Mouse (Mus musculus) kidney, postnatal 10 days (tissue): ENCODE measurements at regions not wholly inside any gene's neighbourhood (a gene's known extent, or its start where the extent isn't known, plus 50 kb on each side); places are given as distances from the start of the nearest gene placed in this dataset.

Source experiments
- DNase-seq: peaks from one replicate; pipeline ENCODE4 v3.0.0; 2021; ENCODE audit warnings: mixed read lengths

DNA sequence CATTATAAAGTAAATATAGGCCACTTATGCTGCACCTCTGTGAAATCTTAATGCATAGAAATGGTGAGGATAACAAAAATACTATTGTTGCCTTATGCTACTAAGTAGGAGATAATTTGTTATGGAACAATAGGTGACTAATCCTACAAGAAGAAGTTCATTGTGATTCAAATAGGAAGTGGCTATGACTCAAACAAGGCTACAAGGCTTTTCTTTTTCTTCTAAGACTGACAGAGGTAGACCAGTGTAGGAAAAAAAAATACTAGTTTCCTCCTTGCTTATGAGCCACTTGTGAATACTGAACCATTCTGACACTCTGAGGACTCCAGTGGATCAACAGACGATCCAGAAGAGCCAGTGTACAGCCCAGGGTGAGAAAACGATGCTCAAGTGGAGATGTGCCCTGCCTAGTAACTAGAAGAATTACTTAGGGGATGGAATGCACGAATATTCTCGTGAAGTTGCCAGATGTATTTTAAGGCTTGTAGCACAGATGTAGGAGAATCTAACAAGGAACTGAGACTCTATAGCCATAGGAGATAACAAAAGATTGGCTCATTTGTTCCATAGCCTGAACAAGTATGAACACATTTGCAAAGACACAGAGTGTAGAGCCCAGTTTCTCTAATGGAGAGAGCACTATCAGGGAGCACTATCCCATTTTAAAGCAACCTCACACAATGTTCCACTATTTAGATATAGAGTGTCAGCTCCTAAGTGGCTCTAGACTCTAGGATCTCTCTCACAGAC lies 60.3 kb downstream of the Fzd1 start:
- DNase-seq, result no peak

DNA sequence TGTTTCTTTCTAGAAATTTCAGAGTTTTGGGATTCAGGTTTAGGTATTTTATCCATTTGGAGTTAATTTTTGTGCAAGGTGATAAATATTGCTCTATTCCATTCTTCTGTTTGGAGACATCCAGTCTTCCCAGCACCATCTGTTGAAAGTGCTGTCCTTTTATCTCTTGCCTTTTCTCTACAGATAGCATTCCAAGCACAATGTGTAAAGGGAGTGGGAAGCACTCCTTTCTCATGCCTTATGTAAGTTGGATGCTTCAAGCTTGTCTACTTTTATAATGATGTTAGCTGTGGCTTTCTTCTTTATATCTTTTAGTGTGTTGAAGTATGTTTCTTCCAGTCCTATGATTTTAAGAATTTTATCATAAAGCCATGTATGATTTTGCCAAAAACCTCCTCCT lies 61.1 kb downstream of the Fzd1 start:
- no peak for DNase-seq

DNA sequence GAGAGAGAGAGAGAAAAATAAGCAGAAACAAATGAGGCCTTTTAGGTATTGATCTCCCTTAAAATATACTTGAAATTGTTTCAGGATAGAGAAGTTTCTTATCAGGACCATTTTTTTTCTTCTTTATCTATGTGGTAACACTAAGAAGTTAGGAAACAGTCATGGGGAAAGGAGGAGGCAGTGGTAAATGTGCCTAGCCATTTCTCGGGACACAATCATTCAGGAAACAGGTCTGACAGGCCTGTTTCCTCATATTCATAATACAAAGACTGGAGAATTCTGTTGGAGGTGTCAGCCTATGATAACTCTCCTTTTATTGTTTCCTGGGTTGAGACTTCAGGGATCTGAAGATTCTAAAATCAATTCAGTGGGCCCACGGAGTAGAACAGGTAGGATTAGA lies 68.7 kb downstream of the Fzd1 start:
- DNase-seq, result no peak

DNA sequence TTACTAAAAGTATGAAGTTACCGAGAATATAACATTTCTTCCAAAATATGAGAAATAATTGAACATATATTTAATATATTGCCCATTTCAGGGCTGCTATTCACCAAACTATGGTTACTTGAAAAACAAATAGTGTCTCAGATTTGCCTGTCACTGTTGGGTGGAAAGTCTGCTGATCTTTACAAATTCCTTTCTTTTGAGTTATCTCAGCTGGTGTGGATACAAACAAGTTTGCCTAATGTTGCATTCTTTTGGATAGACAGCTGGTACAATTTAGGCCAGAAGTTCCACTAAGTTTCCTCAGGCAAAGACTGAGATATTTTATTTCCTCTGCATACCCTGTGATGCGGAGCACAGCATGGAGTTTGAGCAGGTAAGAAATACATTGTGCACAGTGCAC lies 82.5 kb downstream of the Fzd1 start:
- no peak for DNase-seq

DNA sequence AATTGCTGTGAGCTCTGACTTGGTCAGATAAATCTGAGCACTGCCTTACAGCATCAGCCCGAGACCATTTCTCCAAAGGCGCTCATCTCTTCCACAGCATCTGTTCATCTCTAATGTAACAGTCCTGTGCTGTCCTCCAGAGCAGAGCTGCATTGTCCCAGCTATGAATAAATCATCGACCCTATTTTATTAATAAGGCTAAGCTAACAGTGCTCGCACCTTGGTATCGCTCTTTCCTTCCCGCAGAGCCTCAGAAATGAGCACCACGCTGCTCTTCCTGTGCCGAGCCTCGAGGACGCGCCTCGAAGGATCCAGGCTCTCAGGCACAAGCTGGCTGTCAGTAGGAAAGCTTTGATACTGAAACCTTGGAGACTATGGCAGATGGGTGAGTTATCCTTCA lies 91.5 kb downstream of the Fzd1 start:
- DNase-seq, result no peak

DNA sequence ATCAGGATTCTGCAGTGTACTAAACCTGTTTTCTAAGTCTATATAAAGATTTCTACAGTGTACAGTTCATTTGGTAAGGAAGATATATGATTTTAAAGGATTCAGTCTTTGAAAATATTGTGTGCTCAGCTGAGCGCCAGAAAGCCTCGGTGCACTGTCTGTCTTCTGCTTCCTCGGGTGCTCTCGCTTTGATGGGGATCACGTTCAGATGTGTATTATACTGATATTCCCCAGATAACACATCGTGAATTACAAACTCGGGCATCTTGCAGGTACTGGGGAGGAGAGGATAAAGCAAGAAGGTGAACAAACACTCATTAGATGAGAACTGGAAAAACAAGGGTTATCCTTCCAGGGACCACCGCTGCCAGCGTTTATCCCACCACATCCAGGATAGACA lies 91.9 kb downstream of the Fzd1 start:
- DNase-seq, result no peak

DNA sequence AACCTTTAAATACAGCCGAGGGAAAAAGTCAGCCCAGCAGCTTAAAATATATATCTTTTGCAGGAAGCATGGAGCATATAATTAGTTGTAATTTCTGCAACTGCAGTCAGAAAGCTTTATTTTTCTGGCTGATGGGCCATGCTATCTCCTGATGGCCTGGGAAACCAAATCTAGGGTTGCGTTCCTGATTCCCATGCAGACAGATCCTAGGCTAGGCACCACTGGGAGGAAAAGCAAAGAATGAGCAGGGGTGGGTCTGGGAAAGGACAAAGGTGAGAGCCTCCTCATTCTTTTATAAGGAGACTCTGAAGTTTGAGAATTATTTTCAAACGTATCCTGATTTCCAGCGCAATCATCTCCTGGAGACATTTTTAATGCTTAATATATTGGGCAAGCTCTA lies 92.9 kb downstream of the Fzd1 start:
- no peak for DNase-seq

DNA sequence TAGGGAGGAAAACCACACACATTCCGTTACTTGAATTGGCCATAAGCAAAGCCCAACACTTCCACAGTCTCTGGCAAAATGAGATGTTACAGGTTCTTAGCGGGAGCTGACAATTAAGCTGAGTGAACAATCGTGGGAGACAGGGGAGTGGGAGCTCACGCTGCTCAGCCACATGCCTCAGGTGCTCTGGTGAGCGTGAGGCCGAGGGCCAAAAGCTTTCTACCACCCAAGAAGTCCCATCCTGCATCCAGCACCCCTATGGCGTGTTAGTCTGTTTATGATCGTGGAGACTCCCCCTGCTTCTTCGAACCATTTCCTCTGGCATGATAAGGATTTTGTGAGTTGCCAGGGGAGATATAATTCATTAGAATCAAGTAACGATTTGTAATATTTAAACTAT lies 93.3 kb downstream of the Fzd1 start:
- DNase-seq, result no peak

DNA sequence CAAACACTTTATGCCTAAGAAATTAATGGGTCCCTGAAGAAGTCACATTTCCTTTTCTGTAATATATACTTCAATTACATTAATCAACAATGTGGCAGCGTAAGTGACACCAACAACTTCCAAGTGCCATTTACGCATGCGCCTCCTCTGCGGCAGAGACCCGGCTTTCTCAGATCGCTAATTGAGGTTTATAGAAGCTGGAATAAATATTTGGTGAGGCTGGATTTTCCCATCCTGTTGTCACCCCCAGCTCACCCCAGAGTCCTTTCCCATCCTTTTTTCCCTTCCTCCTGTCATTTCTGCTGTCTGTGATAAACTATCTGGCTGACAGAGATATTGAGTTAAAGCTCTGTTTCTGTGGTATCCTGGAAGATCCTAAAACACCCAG lies 95.6 kb downstream of the Fzd1 start:
- DNase-seq, result peak; percentile 49

DNA sequence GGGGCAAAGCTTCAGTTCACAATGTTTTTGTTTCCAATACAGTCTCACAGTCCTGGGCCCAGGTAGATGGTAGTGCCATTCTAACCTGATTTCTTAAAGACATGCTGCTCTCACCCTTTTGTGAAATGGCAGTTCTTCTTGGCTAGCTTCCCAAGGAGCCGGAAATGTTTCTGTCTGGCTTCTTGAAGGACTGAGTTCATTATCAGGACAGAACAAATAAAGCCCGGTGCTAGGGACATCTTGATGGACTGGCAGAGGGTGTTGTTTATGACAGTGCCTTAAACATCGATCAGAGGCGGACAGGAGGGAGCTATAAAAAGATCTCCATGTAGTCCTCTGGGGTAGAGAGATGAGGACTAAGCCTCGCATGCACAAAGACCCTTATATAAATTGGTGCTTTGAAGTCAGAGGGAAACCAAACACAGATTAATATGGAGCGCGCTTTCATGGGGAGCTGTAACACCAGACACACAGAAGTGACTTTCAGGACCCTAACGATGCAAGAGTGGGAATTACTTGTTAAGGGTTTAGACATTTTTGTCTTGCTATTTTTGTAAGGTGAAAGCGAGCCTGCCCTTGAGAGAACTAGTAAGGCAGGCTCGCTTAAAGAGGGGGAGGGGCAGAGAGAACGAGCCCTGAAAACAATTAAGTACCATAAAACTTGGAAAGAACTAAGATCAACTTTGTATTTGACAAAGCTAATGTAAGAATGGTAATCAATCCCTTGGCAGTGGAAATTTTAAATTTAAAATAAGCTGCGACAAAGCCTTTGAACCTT lies 96.2 kb downstream of the Fzd1 start:
- peak; percentile 17 for DNase-seq

DNA sequence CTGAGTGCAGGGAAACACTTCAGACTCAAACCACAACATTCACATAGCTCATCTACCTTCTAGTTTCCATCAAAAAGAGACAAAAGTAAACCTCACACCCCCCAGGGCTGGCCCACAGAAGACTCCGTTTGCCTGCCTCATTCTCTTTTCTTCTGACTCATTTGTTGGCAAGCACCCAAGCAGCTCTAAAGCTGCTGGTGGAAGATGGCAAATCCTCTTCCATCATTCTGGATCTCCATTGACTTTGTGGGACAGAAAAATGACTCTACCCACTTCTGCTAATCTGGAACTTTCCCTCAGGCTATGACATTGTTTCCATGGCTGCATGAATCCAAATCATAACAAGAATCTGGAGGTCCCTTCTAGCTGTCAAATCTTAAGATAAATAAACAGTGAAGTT lies 99.9 kb downstream of the Fzd1 start:
- no peak for DNase-seq

DNA sequence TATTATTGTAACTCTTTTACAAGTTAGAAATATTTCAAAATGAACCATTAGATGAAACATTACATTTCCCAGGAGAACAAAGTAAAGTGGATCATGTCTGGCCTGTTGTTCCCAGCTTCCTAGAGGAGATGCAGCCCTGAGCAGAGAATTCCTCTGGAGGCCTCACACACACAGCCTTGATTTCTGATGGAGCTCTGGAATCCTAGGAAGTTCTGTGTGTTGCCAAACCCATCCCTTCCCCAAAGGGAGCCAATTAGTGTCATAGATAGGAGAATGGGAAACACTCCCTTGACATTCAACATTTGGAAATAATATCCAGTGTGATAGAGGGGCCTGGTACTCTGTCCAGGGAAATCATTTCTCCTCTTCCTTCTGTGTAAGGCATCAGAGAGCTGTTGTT lies 103.6 kb downstream of the Fzd1 start:
- peak; percentile 25 for DNase-seq

DNA sequence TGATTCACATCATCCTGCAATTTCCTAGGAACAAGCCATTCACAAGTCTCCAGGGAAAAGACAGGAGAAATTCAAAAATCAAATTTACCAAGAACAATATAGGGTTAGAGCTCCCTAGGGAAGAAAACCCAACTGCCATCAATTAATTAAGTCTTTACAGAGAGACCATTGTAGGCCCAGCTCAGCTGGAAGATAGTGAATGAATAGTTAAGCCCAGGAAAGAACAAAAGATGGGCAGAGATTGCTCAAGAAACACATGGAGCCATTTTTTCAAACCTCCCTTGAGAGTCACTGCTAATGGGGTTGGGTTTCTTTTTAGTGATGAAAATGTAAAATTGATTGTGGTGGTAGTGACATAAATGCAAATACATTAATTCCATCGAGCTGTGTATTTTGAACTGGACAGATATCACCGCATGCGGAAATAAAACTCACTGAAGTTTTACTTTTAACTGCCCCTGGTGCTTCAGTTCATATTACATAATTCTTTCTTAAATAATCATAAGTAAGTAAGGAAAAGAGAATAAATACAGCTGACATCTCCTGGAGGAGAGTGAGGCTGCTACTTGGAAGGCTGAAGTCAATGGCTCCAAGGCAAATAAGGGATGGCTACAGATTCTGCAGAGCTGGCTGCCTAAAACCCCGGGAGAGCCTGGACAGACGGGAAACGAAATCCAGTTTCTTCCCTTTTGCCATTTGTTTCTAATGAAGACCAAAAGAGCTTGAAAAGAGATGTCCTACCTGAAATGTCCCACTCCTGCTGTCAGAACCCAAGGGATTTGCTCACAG lies 106.5 kb downstream of the Fzd1 start:
- DNase-seq, result no peak

DNA sequence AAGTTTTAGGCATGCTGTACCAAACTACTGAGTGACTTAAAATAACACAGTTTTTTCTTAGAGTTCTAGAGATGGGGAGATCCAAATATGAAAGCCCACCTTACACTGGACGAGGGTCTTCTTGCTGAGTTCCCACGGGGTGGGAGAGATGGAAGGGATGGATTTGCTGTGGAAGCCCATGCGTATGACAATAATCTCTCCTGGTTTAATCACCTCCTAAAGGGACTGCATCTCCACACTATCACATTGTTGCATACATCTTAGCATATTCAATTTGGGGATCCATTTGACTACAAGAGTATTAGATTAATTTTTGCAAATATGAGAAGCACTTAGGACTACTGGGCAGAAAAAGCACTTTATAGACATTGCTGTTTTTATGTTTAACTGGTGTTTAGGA lies 107.1 kb downstream of the Fzd1 start:
- no peak for DNase-seq

DNA sequence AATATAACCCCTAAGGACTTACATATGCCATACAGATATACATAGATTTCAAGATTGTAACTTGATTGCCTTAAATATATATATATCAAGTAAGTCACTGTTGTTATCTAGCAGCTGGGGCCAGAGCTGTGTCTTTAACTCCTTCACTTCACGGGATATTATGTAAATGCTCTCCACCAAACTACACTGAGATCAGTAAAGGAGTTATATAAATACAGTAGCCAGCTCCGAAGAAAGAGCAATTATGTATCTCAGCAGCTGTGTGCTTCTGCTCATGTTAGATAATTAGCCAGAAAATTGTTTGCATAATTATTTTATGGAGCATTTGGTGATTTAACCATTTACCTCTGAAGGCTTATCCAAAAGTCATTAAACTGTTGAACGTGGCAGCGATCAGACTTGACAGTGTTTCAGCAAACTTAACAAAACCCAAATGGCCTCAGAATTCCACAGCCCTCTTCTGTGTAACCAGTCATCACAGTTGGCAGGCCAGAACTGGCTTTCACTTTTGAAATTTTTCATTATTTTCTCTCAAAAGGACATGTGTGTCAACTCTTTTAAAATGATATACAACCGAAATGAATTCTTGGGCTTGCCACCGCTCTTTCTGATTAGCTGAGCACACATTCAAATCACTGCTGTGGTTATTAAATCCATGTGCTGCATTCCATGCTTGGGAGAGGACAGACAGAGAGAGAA lies 107.8 kb downstream of the Fzd1 start:
- DNase-seq, result peak; percentile 40

DNA sequence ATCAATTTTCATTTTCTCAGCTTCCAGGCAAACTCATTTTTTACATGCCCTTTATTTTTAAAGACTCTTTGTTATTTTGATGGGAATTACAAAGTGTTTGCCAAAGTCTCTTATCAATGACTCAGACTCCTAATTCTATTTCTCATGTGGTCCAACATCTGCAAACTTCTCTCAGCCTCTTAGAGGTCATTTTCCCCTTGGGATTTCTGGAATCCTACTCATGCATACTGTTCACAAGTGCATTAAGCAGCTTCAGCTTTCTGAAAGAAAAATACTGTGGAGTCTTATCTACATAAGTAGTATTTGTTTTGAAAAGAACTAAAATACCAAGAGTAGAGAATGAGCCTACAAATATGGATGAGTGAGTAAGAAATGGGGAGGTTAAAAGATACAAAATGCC lies 116.8 kb downstream of the Fzd1 start:
- DNase-seq, result no peak

DNA sequence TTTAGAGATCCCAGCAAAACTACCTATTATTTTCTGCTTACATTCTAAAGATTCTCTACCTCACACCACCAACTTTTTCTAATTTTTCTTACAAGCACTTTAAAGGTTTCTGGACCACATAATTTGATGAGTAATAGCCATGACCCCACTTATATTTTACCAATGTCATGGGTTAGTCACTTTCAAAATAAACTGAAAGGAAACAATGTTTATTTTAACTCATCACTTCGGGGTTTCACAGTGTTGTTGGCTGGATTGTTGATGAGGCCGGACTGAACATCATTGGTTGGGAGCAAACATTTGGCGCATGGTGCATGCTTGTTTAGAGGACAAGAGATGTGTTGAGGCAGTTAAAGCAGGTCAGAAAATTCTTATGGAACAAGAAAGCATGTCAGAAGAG lies 124.1 kb downstream of the Fzd1 start:
- no peak for DNase-seq

DNA sequence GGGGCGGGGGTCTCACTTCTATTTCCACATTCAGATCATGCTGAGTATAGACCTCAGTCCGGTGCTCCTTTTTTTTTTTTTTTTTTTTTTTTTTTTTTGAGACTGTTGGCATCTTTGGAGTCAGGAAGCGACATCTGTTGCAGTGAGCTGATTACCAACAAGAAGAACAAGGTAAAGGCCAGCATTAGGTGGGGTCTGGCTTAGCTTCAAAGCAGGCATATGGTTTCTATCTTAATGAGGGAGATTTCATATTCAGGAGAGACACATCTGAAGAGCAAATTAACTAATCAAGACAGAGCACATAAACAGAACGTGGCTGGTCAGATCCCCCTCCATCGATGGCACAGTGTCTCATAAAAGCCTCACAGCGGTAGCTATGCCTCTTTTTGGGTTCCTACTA lies 132.6 kb downstream of the Fzd1 start:
- no peak for DNase-seq

DNA sequence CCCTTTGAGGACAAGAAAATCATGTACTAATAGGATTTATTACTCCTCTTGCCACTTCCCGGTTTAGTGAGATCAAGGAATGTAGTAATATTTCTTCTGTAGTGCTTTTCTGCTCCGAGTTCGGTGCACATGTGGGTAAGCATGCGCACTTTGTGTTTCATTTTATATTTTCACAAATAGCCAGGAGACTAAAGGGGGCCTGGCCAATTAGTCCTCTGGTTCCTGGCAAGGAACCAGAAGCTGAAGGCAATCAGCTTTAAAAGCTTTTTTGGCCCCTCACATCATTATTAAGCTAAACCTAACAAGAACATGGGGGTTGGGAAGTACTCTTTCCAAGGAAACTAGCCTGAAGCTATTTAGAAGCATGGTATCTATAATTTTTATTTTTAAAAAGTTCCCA lies 134.2 kb downstream of the Fzd1 start:
- no peak for DNase-seq

DNA sequence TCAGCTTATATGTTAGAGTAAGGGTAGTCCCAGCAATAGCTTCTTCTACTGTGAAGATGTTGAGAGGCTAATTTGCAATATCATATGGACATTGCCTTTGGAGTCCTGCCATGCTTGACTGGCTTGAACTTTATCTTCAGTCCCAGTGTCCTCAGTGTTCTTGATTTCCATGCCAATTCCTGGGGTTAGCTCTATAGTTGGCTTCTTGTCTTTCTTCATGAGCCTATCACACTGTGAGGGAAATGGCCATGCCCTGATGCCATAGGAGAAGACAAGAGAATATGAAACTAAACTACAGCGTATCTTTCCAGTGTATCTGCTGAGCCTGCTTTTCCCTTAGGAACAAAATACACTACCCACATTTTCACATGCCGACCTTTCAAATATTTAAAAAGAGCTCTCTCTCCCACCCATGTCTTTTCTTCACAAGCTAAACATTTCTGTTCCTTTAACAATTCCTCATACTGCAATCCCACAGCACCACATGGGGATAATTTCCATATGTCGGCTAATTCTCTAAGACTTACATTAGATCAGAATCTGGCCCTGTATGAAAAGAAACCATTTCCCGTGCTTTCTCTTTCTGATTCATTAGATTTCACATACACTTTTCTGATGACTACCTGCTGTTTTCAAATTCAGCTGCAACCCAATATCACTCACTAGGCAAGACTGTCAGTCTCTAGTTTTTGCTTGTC lies 137.2 kb downstream of the Fzd1 start:
- DNase-seq, result no peak

DNA sequence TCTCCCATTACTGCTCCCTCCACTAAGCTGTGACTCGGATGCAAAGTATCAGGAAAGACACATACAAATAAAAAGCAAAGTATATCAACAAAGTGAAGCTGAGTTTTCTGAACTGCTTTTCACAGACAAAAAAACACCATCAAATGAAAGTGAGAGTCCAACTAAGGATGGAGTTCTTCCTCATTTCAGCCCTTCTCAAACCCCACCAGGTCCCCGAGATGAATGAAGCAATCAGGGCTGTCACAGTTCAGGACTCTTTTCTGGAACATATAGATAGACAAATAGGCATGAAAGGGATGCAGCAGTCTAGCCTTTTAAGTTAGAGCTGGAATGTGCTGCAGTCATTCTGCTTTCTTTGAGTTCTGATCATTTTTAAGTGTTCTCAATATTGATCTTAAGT lies 142.6 kb downstream of the Fzd1 start:
- no peak for DNase-seq

DNA sequence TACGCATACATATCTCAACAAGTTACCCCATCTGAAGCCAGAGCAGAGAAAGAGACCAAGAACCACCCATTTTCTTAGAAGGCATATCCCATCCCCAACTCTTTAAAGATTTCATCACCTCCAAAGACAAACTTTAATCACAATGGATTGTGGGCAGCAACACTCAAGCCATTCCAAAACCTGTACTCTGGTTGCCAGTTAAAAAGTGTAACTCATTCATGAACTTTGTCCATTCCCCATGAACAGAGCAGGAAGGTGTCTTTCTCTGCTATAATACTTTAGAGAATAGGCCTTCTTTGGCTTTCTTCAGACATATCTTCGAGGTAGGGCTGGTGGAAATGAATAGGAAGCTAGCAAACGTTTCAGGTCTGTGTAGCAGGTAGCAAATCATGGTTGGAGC lies 160.4 kb downstream of the Fzd1 start:
- no peak for DNase-seq

DNA sequence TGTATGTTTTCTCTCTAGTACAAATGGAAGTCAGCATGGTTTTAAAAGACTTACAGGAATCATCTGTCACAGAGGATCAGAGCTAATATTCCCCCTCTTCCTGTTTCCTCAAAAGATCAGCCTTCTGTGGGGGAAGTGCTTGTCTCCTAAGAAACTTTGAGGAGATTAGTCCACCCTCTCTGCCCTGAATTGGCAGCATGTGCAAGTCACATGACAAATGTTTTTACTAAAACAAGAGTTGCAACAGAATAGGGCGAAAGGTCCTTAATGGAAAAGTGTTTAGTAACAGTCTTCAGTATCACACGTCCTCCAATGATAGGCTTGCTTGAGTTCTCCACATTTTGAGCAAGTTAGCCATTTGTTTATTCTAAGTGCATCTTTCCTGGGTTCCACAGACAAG lies 162.8 kb downstream of the Fzd1 start:
- DNase-seq, result peak; percentile 28
